Mouse (Mus musculus) brain, embryonic 14.5 days (tissue): ENCODE measurements around the gene Bach2. TPM values are rescaled to one million over a fixed set of nuclear protein-coding genes. Genes with fewer than 3 reads are reported as not detected.

ENCODE experiments used
- DNase-seq: peaks from one replicate; pipeline ENCODE4 v3.0.0-alpha.2; 2011; ENCODE audit warnings: low read depth
- CTCF ChIP-seq: fragments of 200-500 bp; IDR thresholded peaks from 2 replicates; pipeline ENCODE4 v1.5.1; 2012; ENCODE audit warnings: inconsistent platforms, mild to moderate bottlenecking, moderate library complexity, borderline replicate concordance; ENCODE audit not compliant: insufficient read depth, insufficient read length; ENCODE audit errors: extremely low read depth
- POLR2A ChIP-seq: fragments of 200-500 bp; IDR thresholded peaks from 2 replicates; pipeline ENCODE4 v1.6.1; 2012; ENCODE audit warnings: mild to moderate bottlenecking, inconsistent platforms, borderline replicate concordance; ENCODE audit not compliant: poor library complexity, insufficient read depth, insufficient read length, severe bottlenecking; ENCODE audit errors: extremely low read depth
- polyA plus RNA-seq: library from polyadenylated mRNA; depleted of rRNA; stranded (reverse); fragments of >200 nt; gene quantifications from 2 replicates; pipeline ENCODE4 v1.2.3, GENCODE M21; 2012

Gene Bach2
- polyA plus RNA-seq, 1 experiment = 31.4 TPM

DNA sequence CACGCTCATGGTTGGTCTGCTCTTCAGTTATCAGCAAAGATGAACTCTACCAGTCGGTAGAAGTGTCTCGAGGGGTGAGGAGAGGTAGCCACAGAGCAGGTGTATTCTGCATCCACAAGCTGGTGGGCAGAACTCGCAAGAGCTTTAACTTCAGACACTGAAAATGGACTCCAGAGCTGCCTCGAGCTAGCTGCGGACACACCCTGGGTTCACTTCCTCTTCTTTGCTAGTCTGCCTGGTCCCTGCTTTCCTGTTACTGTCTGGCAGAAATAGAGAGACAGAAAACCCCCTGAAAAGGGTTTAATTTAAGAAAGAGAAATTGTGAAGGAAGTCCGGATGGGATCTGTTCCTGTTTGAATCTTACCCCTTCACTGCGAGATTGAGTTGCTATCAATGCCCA is 326.3 kb downstream of the Bach2 start:
- no peak for DNase-seq
- TF ChIP-seq POLR2A = no peak
- no peak for TF ChIP-seq CTCF

- TF ChIP-seq CTCF (no peak), POLR2A (no peak)
These were observed 330.4 kb downstream of the Bach2 start for GRCm38 (mm10) chr4:32569054-32569453.

DNA sequence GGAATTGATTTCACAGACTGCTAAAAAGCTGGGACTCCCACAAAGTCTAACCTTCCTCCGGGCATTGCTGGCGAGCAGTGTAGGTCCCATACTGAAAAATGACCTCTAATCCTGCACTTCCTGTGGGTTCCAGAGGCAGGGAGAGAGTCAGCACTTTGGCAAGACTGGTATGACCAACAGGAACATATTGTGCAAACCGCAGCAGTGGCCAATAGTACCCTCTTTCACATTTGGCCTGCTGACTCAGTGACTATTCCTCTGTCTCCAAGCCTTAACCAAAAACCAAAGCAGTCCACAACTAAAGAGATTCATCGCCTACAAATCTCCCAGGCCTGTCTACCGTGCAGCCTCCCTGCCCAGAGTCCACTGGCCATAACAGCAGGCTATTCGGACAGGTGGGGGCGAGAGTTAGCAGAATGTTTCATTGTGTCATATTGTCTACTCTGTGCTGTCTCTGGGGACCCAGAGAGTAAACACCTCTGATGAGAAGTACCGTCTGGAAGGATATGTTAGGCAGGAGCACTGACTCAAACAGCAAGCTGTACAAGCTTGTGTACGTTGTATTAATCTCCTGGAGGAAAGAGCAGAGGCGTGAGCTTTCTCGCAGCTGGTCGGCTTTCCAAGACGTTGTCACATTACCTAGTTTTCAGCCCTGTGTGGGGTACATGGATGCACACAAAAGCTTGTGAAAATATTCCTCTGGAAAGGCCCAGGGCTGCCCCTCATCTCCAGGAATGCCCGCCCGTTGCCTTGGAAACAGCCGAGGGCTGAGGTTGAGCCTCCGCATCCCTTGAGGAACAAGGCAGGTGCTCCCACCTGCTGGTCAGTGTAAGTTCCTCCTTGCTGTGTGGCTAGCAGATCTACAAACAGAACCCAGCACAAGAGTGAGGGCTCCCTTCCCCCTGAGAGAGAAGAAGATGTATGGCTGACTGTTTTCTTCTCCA is 331.7 kb downstream of the Bach2 start:
- peak; percentile 82 for DNase-seq
- TF ChIP-seq POLR2A (no peak), CTCF (peak; percentile 43; the same call in 1 of the 2 replicates)

More at GRCm38 (mm10) chr4:32569054-32569453, 330.4 kb downstream of the Bach2 start:
- no peak for DNase-seq

DNA sequence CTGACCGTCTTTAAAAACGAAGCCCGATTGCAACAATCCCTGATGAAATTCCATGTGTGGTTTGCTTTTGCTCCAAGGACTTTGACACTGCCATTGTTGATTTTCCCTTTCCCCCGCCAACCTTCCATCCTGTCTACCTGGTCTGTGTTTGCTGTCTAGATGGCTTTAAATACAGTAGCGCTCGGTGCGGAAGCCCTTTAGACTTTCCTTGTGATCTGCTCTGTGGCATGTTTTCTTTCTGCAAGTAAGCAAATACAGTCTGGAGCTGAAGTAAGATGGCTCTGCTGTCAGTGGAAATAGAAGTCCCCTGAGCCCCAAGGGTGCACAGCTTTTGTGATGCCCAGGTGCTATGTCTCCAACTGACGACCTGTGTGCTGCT is 332.3 kb downstream of the Bach2 start:
- TF ChIP-seq POLR2A (no peak), CTCF (no peak)
- peak; percentile 32 for DNase-seq

GRCm38 (mm10) chr4:32571441-32571840 is 332.8 kb downstream of the Bach2 start:
- TF ChIP-seq POLR2A (no peak), CTCF (no peak)
- DNase-seq = no peak

DNA sequence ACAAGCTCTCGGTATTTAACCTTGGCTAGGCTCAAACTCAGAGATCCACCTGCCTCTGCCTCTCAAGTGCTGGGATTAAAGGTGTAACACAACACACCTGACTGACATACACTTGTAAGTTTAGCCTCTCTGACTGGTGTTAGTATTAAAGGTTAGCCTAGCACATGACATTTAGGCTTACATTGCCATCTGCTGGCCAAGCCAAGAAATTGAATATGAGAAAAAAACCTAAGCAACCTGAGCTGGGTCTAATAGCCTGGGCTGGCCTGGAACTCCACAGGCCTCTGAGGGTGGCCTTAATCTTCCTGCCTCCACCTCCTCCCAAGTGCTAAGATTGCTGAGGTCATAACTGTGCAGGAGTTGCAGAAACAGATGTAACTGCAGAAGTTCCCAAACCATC is 333.5 kb downstream of the Bach2 start:
- DNase-seq = peak; percentile 81
- TF ChIP-seq CTCF (peak; percentile 65; the same call in 1 of the 2 replicates), POLR2A (no peak)

- no peak for TF ChIP-seq CTCF
- no peak for TF ChIP-seq POLR2A
- no peak for DNase-seq
These were observed 335.0 kb downstream of the Bach2 start for GRCm38 (mm10) chr4:32573586-32573985.

DNA sequence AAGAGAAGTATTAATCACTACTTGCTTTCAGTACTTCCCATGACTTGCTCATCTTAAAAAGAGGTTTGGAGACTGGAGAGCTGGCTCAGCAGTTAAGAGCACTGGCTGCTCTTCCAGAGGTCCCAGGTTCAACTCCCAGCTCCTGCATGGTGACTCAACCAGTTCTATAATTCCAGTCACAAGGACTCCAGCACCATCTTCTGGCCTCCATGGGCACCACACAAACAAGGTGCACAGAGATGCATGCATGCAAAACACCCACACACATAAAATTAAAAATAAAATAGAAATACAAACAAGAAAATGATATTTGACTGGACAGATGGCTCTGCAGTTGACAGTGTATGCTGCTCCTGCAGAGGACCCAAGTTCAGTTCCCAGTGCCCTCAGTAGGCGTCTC is 336.0 kb downstream of the Bach2 start:
- no peak for DNase-seq
- TF ChIP-seq CTCF (peak; percentile 17; the same call in 1 of the 2 replicates), POLR2A (no peak)

- no peak for DNase-seq
- no peak for TF ChIP-seq CTCF
These were observed 336.6 kb downstream of the Bach2 start for GRCm38 (mm10) chr4:32575165-32575564.

DNA sequence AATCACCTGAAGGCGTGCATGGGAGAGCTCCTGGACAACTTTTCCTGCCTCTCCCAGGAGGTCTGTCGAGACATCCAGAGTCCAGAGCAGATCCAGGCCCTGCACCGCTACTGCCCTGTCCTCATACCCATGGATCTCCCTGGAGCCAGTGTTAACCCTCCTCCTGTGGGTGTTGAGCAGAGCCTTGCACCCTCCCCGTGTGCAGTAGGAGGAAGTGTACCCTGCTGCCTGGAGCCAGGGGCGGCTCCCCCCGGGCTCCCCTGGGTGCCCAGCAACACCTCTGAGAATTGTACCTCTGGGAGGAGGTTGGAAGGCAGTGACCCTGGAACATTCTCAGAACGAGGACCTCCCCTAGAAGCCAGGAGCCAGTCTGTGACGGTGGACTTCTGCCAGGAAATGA is 341.2 kb downstream of the Bach2 start:
- TF ChIP-seq POLR2A (no peak), CTCF (no peak)
- DNase-seq = no peak

DNA sequence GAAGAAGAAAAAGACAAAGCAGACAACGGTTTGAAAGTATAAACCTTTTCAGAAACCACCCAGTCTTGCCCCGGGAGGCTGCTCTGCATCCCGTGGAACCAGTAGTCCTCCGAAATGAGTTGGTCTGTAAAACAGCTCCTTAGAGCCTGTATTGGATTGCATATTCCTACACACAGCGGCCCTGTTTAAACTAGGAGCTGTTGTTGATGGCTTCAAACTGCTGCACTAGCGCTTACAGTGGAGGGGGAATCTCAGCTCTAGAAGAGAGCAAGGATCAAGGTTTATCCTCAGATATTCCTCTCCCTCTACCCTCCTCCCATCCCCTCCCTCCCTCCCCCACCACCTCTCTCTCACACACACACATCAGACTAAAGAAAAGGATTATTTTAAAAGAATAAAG is 345.6 kb downstream of the Bach2 start:
- TF ChIP-seq POLR2A = no peak
- no peak for TF ChIP-seq CTCF
- no peak for DNase-seq

GRCm38 (mm10) chr4:32586596-32586995 is 348.0 kb downstream of the Bach2 start:
- TF ChIP-seq CTCF (peak; percentile 70), POLR2A (no peak)
- peak; percentile 71 for DNase-seq
